Mouse (Mus musculus) cerebral cortex, adult 2 months (tissue): ENCODE data around the gene Ssh1.

Source experiments
- WGBS: fragments of 180-500 bp; shearing (Covaris S2); methylation state at CpG from one replicate; pipeline ENCODE4 v1.1.7; 2018; 5-methylcytosine and 5-hydroxymethylcytosine counted together

Ssh1 gene

DNA sequence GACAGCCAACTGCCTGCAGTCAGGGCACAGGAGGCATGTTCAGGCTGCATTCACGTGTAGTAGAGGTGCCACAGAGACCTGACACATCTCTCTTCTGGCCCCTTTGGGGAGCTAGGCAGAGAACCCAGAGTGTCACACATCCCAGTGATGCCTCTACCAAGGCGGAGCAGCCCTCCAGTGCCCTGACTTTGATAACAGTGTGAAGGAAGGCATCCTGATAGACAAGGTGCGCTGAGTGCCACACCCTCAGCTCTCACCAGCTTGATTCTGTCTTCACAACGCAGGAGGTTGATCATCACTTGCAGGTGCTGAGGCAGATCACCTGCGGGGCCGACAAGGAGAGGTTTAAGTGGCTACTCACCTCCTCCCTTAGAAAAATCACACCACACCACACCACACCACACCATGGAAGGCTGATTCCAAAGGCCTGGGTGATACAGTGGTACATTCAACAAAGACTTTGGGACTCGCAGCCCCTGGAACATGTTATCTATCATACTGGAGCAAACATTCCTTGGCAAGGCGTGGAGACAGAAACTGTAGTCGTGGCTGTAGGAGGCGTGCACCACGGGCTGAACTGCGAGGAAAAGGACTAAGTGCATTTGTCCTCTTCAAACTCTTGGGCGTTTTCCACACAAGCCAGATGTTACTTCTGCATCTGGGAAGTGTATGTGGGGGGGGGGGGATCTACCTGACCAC is 27.1 kb downstream of the Ssh1 start:
- 91% methylated on average over 13 of the region's 13 CpGs for WGBS

- WGBS = 82% methylated on average over 7 of the region's 7 CpGs
Measured at GRCm38 (mm10) chr5:113965659-113966185, 28.0 kb downstream of the Ssh1 start.

DNA sequence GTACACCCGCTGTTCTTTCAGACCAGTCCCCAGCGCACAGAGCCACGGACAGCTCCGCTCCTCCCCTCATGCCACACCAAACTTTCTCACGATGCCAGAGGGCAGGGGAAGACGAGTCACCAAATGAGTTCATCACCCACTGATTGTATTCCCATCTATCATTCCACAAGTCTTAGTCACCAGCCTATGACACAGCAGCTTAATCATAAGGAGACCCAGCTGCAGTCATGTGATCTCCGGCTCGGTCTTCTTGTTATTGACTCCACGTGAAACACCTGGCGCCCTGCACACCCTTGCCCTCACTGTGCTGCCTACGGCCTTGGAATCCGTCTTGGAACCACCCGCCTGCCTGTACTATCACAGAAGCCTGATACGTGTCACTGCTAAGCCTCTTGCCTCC is 28.7 kb downstream of the Ssh1 start:
- WGBS = 78% methylated on average over 14 of the region's 14 CpGs

GRCm38 (mm10) chr5:113961776-113962175 is 31.9 kb downstream of the Ssh1 start:
- 80% methylated on average over 7 of the region's 7 CpGs for WGBS

DNA sequence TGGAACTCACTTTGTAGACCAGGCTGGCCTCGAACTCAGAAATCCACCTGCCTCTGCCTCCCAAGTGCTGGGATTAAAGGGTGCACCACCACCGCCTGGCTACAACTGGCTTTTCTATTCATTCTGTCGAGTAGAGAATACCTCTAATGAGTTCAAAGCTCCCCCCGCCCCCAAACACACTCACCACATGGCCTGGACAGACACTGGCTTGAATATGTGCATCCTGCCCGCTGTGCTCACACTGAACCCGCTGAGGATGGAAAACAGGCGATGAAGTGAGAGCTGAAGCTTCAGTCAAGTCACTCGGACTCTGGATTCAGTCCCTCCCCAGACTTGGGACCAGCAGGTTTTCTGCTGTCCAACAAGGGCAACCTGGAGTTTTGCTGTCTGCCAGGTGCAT is 33.3 kb downstream of the Ssh1 start:
- 84% methylated on average over 8 of the region's 8 CpGs for WGBS

DNA sequence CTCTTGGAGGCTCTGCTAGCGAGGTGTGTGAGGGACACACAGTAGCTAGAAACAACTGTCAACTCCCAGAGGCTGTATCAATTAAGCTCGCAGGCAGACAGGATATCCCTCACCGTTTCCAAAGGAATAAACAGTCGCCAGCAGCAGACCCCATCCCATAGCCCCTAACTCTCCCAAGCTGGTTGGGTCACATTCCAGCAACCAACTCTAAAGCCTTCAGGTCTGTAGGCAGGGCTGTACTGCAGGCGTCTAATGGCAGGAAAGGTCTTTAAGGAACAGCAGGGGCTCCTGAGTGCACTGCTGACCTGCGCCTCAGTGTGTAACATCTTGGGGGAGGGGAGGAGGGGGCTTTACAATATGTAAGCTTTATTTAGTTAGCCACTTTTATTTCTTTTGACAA is 34.7 kb downstream of the Ssh1 start:
- 58% methylated on average over 6 of the region's 6 CpGs for WGBS

DNA sequence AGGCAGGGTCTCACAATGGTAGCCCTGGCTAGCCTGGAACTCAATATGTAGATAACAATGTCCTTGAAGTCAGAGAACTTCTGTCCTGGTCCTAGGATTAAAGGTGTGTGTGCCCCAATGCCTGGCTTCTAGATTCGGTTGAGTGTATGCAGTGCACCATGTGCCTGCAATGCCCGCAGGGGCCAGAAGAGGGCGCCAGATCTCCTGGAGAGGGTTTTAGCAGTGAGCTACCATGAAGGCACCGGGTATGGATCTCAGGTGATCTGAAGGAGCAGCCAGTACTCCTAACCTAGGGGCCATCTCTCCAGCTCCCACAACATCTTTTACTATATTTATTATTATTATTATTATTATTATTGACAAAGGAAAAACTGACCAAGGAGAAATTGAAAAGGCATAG is 37.2 kb downstream of the Ssh1 start:
- WGBS = 8% methylated on average over 4 of the region's 4 CpGs

GRCm38 (mm10) chr5:113955691-113956090 is 38.0 kb downstream of the Ssh1 start:
- 81% methylated on average over 8 of the region's 8 CpGs for WGBS

DNA sequence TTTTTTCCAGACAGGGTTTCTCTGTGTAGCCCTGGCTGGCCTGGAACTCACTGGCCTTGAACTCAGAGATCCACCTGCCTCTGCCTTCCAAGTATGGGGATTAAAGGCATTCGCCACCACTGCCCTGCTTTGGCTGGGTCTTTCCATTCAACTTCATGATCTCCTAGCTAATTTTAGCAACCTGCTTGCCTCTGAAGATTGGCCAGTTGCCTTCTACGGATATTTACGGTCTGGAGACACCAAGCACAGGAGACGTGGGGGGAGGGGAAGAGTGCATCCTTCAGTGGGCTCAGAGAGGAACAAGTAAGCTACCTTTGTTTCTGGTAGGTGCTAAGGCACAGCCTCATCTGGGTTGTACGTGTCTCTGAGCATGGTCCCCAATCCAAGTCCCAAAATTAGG is 38.4 kb downstream of the Ssh1 start:
- WGBS = 64% methylated on average over 5 of the region's 5 CpGs

DNA sequence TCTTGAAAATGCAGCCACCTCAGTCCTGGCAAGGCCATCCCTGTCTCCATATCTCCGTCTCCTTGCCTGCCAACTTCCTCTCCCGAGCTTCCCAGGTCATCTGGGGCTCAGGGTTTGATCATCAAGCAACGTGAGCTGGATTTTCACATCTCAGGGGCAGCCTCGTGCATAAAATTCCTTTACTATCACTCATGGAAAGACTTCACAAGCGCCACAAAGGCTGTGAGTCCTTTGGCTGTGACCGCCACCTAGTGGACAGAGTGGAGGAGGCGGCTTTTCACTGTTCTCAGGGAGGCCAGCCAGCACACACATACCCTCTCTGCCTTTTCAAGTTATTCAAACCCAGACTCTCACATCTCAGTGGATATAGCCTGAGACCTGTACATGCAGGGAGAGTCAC is 39.3 kb downstream of the Ssh1 start:
- WGBS = 7% methylated on average over 7 of the region's 7 CpGs

DNA sequence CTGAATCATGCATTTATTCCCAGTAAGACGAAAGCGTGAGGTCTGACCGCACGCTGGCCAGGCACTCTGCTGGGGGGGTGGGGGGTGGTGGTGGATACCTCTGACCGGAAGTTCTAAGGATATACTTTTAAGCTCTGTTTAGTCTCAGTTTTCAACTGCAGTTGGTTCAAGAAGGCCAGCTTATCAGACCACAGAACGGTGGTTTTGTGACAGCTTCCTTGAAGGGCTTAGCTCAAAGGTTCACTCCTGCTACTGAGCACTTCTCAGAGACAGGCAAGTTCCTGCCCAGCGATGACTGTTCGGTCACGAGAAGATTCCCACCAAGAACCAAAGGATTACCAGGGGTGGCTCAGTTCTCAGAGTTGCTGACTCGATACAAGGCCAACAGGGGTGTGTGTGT is 41.2 kb downstream of the Ssh1 start:
- WGBS = 85% methylated on average over 10 of the region's 10 CpGs

DNA sequence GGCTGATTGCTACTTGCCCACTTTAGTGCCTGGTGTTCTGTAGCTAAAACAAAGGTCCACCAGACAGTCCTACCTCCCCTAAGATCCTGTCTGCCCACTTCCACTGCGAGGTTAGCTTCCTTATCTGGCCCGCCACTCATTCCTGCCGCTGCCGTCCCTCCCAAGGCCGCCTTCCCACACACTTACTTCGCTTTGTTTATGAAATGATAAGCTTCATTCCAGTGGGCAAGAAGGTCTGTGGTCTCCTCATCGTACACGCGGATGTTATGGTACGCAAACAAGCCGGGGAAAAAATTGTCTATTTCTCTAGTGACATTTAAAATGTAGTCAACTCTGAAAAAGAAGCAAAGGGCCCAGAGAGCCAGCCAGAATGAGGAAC is 42.0 kb downstream of the Ssh1 start:
- WGBS = 84% methylated on average over 11 of the region's 11 CpGs

DNA sequence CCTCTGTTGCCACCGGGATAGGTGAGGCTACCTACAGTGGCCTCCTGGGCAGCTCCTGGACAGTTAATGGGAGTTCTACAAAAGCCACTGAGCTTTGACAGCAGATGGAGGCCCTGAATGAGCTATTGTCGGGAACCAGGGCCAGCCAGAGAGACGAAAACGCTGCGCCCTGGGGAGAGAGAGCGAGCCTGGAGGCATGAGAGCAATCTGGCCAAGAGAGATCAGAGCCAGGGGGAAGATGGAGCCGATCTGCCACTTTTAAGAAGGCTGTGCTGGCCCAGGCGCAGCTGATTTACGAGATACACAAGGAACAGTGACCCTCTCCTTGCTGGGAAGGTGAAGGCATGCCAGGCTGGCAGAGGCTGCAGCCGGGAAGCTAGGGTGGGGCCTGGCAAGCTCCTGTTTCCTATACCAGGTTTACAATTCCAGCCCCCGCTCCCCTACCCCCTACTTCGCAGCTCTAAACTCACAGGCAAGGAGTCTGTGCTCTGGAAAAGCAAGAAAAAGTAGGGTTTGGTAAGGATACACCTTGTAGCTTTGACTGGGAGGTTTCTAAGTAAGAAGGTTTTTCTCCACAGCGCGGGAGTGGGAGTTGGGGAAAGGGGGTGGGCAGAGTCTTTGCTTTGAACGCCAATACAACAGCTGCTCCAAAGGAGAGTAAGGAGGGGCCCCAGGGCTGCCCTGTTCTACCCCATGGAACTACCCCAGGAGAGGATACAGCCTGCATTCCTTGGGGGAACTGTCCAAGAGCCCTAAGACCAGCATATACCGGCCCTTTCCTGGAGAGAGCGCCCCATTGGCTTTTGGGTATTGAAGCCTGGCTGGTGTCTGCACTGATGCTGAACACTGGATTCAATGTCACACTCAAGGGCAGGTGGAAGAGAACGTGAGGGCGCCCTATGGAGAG is 42.7 kb downstream of the Ssh1 start:
- 56% methylated on average over 19 of the region's 19 CpGs for WGBS

GRCm38 (mm10) chr5:113950133-113950532 is 43.6 kb downstream of the Ssh1 start:
- WGBS = 59% methylated on average over 17 of the region's 17 CpGs

- 89% methylated on average over 2 of the region's 2 CpGs for WGBS
Measured at GRCm38 (mm10) chr5:113947280-113947679, 46.4 kb downstream of the Ssh1 start.

- 93% methylated on average over 6 of the region's 6 CpGs for WGBS
Measured at GRCm38 (mm10) chr5:113945126-113945525, 48.6 kb downstream of the Ssh1 start.

DNA sequence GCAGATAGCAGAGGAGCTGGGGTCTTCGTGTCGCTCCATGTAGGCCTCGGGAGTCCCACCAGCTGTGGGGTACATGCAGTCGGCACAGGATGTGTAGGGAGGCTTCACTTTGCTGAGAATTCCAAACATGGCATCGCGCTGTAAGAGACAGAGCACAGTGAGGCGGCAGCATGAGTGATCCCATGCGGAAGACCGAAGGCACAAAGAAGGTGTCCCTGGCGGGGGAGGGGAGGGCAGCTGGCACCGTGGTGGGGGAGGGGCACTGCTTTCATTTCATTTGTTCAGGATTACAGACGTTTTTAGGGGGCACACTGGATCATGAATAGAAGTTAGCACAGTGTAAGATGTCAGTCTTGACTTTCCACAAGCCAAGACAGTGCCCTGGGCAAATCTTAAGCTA is 50.4 kb downstream of the Ssh1 start:
- 78% methylated on average over 12 of the region's 12 CpGs for WGBS

GRCm38 (mm10) chr5:113942580-113942979 is 51.1 kb downstream of the Ssh1 start:
- WGBS = 87% methylated on average over 12 of the region's 12 CpGs

- WGBS = 76% methylated on average over 12 of the region's 12 CpGs
Measured at GRCm38 (mm10) chr5:113939263-113939900, 54.3 kb downstream of the Ssh1 start.

DNA sequence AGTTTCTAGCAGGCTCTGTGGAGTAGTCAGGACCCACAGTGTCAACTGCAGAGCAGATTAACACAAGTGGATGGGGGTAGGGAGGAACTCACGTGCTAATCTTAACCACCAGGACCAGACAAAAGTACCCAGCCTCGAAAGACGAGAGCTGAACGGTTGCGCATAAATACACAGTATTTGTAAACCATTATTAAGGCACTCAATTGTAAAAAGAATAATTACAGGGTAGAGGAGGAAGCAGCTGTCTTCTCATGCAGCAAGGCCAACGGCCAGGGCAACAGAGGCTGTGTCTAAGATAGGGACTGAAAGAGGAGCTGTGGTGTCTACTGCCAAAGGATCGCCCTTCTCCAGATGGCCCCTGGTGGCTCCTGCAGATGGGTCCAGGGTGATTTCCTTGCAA is 56.0 kb downstream of the Ssh1 start:
- WGBS = 60% methylated on average over 7 of the region's 7 CpGs

DNA sequence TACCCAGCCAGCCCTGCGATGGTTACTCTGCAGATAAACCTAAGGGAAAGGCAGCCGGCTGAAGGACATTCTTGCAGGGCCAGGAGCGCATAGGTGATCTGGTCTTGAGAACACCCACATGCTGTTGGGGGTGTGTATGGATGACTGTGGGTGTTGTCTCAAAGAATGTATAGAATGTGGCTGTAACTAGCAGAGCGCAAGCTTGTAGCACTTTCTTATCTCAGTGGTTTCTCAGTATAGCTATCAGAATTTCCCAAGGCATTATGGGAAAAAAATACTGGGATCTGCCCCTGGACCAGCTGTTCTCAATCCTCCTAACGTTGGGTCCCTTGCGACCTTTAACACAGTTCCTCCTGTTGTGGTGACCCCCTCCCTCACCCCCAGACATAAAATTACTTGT is 59.8 kb downstream of the Ssh1 start:
- whole genome bisulfite sequencing = 78% methylated on average over 6 of the region's 6 CpGs

GRCm38 (mm10) chr5:113933480-113933879 is 60.2 kb downstream of the Ssh1 start:
- WGBS = 82% methylated on average over 4 of the region's 4 CpGs
